Mouse (Mus musculus): ENCODE data around the gene Rxfp4. TPM values are rescaled to one million over a fixed set of nuclear protein-coding genes. Genes with fewer than 3 reads are reported as not detected.
A peak's percentile ranks its signal among the peaks of the same experiment; 100 is the strongest.

The Rxfp4 gene
- polyA plus RNA-seq (2014; fragmentation: Nextera tagmentation; extraction: Ambion mirVana) = not detected in 2 replicates

DNA sequence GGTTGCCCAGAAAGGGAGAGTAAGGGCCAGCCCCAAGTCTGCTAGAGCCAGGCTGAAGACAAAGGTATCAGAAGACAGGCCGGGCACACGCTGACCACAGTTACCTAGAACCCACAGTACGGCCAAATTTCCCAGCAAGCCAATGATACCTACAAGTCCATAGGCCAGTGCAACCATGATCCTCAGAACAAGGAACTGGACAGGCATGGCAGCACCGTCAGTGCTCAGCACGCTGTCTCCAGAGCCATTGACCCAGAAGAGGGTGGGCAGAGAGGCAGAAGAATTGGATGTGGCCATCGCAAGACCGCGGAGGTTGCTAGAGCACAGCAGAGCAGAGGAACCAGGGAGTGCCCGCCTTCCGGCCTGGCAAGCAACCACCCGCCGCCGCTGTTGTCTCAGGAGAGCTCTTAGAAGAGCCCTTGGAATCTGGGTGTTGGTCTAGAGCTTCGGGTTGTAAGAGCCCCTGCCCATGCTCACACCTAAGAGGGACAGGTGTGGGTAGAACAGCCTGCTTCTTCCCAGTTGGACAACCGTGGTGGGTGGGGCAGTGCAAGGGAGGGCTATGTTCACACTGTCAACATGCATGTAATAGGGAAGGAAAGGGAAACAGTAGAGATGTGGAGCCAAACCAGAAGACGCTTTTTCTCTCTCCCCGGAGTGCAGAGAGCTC is at the start of gene Rxfp4:
Gene Rxfp4 (minus strand): TSS at position 297 of the 670 bp plus-strand sequence.
- Histone ChIP-seq H3K27me3 (ENCODE audit: control insufficient read depth, insufficient read depth, low read length) (no peaks in the 10 kb centered on the region), H3K36me3 (ENCODE audit: control insufficient read depth, insufficient read depth, low read length) (no peaks in the 10 kb centered on the region), H3K4me1 (replicated peaks; ENCODE audit: control insufficient read depth, insufficient read depth, low read length) (no peaks in the 10 kb centered on the region), H3K4me3 (ENCODE audit: low read depth, low read length) (no peak within 1 kb of the TSS), H3K9me3 (ENCODE audit: control insufficient read depth, low read length) (no peaks in the 10 kb centered on the region), H3K9ac (ENCODE audit: low read depth, low read length) (no peak within 1 kb of the TSS), H3K27ac (ENCODE audit: low read depth, low read length) (no peak within 1 kb of the TSS), H3K4me2 (replicated peaks; ENCODE audit: low read depth, low read length) (no peak within 1 kb of the TSS)
- DNase-seq (ENCODE audit: low spot score) (no peak), ATAC-seq (ENCODE audit: low FRiP score) (no peak)
- WGBS = 90% methylated on average over 17 of the region's 17 CpGs

DNA sequence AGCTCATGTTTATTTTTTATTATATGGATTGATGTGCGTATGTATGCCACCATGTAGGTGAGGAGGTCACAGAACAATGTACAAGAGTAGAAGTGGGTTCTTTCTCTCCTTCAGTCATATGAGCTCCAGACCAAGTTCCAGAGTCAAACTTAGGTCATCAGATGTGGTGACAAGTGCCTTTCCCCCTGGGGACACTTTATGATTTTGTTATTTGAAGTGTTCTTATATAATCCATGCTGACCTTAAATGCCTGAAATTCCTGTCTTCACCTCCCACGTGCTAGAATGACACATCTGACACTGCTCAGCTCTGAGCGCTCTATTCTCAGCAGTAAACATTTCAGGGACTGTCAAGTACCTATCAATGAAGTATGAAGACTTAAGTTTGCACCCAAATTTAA is 48.3 kb upstream of the Rxfp4 start:
- no peaks in the 10 kb centered on the region for H3K4me1 ChIP-seq (replicated peaks; ENCODE audit: control insufficient read depth, insufficient read depth, low read length)
- no peak overlapping the region for H3K4me3 ChIP-seq (ENCODE audit: low read depth, low read length)
- peaks cover 33% of the 10 kb centered on the region for H3K36me3 ChIP-seq (ENCODE audit: control insufficient read depth, insufficient read depth, low read length)
- 75% methylated on average over 3 of the region's 3 CpGs for WGBS
- no peak overlapping the region for H3K4me2 ChIP-seq (replicated peaks; ENCODE audit: low read depth, low read length)
- no peaks in the 10 kb centered on the region for H3K27me3 ChIP-seq (ENCODE audit: control insufficient read depth, insufficient read depth, low read length)
- H3K9ac ChIP-seq (ENCODE audit: low read depth, low read length) = no peak overlapping the region
- H3K27ac ChIP-seq (ENCODE audit: low read depth, low read length) = no peak overlapping the region
- H3K9me3 ChIP-seq (ENCODE audit: control insufficient read depth, low read length) = no peaks in the 10 kb centered on the region
- no peak for DNase-seq (ENCODE audit: low spot score)
- no peak for ATAC-seq (ENCODE audit: low FRiP score)

DNA sequence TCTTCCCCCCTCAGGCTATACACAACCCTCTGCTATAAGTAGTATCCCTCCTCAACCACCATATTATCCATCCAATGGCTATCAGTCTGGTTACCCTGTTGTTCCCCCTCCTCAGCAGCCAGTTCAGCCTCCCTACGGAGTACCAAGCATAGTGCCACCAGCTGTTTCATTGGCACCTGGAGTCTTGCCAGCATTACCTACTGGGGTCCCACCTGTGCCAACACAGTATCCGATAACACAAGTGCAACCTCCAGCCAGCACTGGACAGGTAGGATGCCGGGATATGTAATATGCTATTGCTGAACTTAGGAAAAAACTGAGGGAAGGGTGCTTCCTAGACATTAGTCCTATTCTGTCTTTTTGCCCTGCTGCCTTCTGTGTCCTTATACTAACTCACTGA is 47.3 kb upstream of the Rxfp4 start:
- Histone ChIP-seq H3K27me3 (ENCODE audit: control insufficient read depth, insufficient read depth, low read length) (no peaks in the 10 kb centered on the region), H3K4me2 (replicated peaks; ENCODE audit: low read depth, low read length) (no peak overlapping the region), H3K9ac (ENCODE audit: low read depth, low read length) (no peak overlapping the region), H3K36me3 (ENCODE audit: control insufficient read depth, insufficient read depth, low read length) (peaks cover 33% of the 10 kb centered on the region), H3K9me3 (ENCODE audit: control insufficient read depth, low read length) (no peaks in the 10 kb centered on the region), H3K27ac (ENCODE audit: low read depth, low read length) (no peak overlapping the region), H3K4me3 (ENCODE audit: low read depth, low read length) (no peak overlapping the region), H3K4me1 (replicated peaks; ENCODE audit: control insufficient read depth, insufficient read depth, low read length) (no peaks in the 10 kb centered on the region)
- DNase-seq (ENCODE audit: low spot score) = no peak
- WGBS = 94% methylated on average over 3 of the region's 3 CpGs
- ATAC-seq (ENCODE audit: low FRiP score) = no peak

DNA sequence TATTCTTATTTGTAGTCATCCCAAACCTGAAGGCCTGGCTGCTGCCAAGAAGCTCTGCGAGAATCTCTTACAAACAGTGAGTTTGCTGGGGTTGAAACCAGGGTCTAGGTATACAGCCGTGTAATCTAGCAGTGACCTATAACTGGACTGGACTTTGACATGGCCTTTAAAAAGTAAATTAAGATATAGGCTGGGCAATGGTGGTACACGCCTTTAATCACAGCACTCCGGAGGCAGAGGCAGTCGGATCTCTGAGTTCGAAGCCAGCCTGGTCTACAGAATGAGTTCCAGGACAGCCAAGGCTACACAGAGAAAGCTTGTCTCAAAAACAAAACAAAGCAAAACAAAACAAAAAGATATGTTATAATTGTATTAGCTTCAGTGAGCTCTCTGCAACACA is 45.9 kb upstream of the Rxfp4 start:
- 98% methylated on average over 6 of the region's 6 CpGs for WGBS
- no peak for ATAC-seq (ENCODE audit: low FRiP score)

DNA sequence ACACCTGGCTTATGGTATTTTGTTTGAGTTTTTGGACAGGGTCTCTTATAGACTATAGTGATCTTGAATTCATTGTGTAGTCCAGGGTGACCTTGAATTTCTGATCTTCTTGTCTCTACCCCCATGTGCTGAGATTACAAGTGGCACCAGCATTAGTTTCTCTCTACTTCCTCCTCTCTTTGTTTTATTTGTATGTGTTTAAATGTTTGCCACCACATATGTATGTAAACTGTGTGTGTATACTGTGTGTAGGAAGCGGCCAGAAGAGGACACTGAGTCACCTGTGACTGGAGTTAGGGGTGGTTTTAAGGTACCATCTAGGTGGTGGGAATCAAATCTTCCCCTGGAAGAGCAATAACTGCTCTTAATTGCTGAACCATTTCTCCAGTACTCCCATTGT is 45.1 kb upstream of the Rxfp4 start:
- Histone ChIP-seq H3K4me3 (ENCODE audit: low read depth, low read length) (no peak overlapping the region), H3K9me3 (ENCODE audit: control insufficient read depth, low read length) (no peaks in the 10 kb centered on the region), H3K27me3 (ENCODE audit: control insufficient read depth, insufficient read depth, low read length) (no peaks in the 10 kb centered on the region), H3K36me3 (ENCODE audit: control insufficient read depth, insufficient read depth, low read length) (peaks cover 29% of the 10 kb centered on the region), H3K4me2 (replicated peaks; ENCODE audit: low read depth, low read length) (no peak overlapping the region), H3K9ac (ENCODE audit: low read depth, low read length) (no peak overlapping the region), H3K4me1 (replicated peaks; ENCODE audit: control insufficient read depth, insufficient read depth, low read length) (no peaks in the 10 kb centered on the region), H3K27ac (ENCODE audit: low read depth, low read length) (no peak overlapping the region)
- 97% methylated on average over 1 of the region's 1 CpGs for WGBS
- ATAC-seq (ENCODE audit: low FRiP score) (no peak), DNase-seq (ENCODE audit: low spot score) (no peak)

More for the DNA sequence above, 45.9 kb upstream of the Rxfp4 start:
- DNase-seq (ENCODE audit: low spot score) = no peak
- Histone ChIP-seq H3K4me2 (replicated peaks; ENCODE audit: low read depth, low read length) (no peak overlapping the region), H3K36me3 (ENCODE audit: control insufficient read depth, insufficient read depth, low read length) (peaks cover 29% of the 10 kb centered on the region), H3K27me3 (ENCODE audit: control insufficient read depth, insufficient read depth, low read length) (no peaks in the 10 kb centered on the region), H3K4me1 (replicated peaks; ENCODE audit: control insufficient read depth, insufficient read depth, low read length) (no peaks in the 10 kb centered on the region), H3K27ac (ENCODE audit: low read depth, low read length) (no peak overlapping the region), H3K9me3 (ENCODE audit: control insufficient read depth, low read length) (no peaks in the 10 kb centered on the region), H3K4me3 (ENCODE audit: low read depth, low read length) (no peak overlapping the region), H3K9ac (ENCODE audit: low read depth, low read length) (no peak overlapping the region)

DNA sequence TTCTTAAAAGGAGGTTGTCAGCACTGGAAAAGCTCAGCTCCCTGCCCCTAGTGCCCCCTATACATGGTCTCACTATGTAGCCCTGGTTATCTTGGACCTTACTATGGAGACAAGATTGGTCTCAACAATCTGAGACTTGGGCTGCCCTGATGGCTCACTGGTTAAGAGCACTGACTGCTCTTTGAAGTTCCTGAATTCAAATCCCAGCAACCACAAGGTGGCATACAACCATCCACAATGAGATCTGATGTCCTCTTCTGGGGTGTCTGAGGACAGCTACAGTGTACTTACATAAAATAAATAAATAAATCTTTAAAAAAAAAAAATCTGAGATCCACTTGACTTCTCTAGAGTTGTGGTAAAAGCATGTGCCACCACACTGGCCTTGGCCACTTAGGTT is 42.6 kb upstream of the Rxfp4 start:
- Histone ChIP-seq H3K9ac (ENCODE audit: low read depth, low read length) (no peak overlapping the region), H3K36me3 (ENCODE audit: control insufficient read depth, insufficient read depth, low read length) (peaks cover 42% of the 10 kb centered on the region), H3K27ac (ENCODE audit: low read depth, low read length) (no peak overlapping the region), H3K27me3 (ENCODE audit: control insufficient read depth, insufficient read depth, low read length) (no peaks in the 10 kb centered on the region), H3K9me3 (ENCODE audit: control insufficient read depth, low read length) (no peaks in the 10 kb centered on the region), H3K4me2 (replicated peaks; ENCODE audit: low read depth, low read length) (no peak overlapping the region), H3K4me3 (ENCODE audit: low read depth, low read length) (no peak overlapping the region), H3K4me1 (replicated peaks; ENCODE audit: control insufficient read depth, insufficient read depth, low read length) (no peaks in the 10 kb centered on the region)
- DNase-seq (ENCODE audit: low spot score) = no peak
- ATAC-seq (ENCODE audit: low FRiP score) = no peak

DNA sequence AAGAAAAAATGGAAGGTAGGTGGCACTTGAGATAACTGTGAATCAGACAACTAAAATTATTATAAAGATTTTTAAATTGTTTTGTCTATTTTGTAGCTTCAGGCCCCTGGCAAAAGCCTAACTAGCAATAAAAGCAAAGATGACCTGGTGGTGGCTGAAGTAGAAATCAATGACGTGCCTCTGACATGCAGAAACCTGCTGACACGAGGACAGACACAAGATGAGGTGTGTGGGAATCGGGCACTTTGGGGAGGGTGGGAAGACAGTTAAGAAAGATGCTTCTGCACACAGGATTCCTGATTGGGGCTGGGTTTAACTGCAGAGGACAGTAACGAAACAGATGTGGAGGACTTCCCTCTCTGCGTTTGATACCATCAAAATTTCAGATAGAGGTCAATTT is 36.1 kb upstream of the Rxfp4 start:
- H3K27ac ChIP-seq (ENCODE audit: low read depth, low read length) = no peak overlapping the region
- no peak overlapping the region for H3K4me3 ChIP-seq (ENCODE audit: low read depth, low read length)
- no peak overlapping the region for H3K9ac ChIP-seq (ENCODE audit: low read depth, low read length)
- 95% methylated on average over 5 of the region's 5 CpGs for WGBS
- ATAC-seq (ENCODE audit: low FRiP score) (no peak), DNase-seq (ENCODE audit: low spot score) (no peak)
- no peaks in the 10 kb centered on the region for H3K9me3 ChIP-seq (ENCODE audit: control insufficient read depth, low read length)
- H3K27me3 ChIP-seq (ENCODE audit: control insufficient read depth, insufficient read depth, low read length) = no peaks in the 10 kb centered on the region
- H3K4me1 ChIP-seq (replicated peaks; ENCODE audit: control insufficient read depth, insufficient read depth, low read length) = peaks cover 4% of the 10 kb centered on the region
- H3K4me2 ChIP-seq (replicated peaks; ENCODE audit: low read depth, low read length) = no peak overlapping the region
- H3K36me3 ChIP-seq (ENCODE audit: control insufficient read depth, insufficient read depth, low read length) = peaks cover 20% of the 10 kb centered on the region

DNA sequence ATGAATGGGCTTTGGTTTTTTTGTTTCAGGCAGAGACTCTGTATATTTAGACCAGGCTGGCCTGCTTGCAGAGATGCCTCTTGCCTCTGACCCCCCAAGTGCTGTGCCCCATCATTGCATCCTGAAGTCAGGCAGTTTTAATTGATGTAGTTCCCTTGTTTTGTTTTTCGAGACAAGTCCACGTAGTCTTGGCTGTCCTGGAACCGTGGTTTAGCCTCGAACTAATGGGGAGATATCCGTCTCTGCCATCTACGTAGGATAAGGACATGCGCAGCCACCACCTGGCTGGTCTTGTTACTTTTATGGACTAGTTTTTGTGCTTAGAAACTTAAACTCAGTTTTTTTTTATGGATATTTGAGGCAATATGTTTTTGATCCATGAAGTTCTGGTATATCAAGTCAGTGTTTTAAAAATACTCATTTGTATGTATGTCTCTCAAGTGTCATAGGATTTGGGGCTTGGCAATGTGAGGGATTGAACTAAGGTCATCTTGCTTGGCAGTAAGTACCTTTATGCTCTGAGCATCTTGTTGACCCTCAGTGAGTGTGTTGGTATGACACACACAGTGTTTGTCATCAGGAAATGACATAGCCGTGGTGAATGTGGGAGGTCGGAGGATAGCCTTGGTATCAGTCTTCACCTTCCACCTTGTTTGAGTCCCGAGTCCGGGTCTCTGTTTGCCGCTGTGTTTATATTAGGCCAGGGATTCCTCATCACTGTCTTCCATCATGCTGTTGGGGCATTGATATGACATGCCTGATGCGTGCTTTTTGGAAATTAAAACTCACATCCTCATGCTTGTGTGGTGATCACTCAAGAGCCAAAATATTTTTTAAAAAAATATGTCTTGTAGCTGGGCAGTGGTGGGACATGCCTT is 34.0 kb upstream of the Rxfp4 start:
- no peak for DNase-seq (ENCODE audit: low spot score)
- peak overlapping the region; percentile 90 for H3K4me3 ChIP-seq (ENCODE audit: low read depth, low read length)
- peaks cover 14% of the 10 kb centered on the region; the same call in 1 of the 2 replicates for H3K36me3 ChIP-seq (ENCODE audit: control insufficient read depth, insufficient read depth, low read length)
- H3K4me1 ChIP-seq (replicated peaks; ENCODE audit: control insufficient read depth, insufficient read depth, low read length) = peaks cover 4% of the 10 kb centered on the region
- no peaks in the 10 kb centered on the region for H3K27me3 ChIP-seq (ENCODE audit: control insufficient read depth, insufficient read depth, low read length)
- H3K9me3 ChIP-seq (ENCODE audit: control insufficient read depth, low read length) = no peaks in the 10 kb centered on the region
- peak overlapping the region; percentile 86 for H3K4me2 ChIP-seq (replicated peaks; ENCODE audit: low read depth, low read length)
- peak overlapping the region; percentile 79 for H3K9ac ChIP-seq (ENCODE audit: low read depth, low read length)
- WGBS = 58% methylated on average over 13 of the region's 13 CpGs
- H3K27ac ChIP-seq (ENCODE audit: low read depth, low read length) = peak overlapping the region; percentile 79; the same call in 1 of the 2 replicates
- ATAC-seq (ENCODE audit: low FRiP score) = no peak
